Mouse (Mus musculus) cerebellum, adult 2 months (tissue): ENCODE measurements at regions not wholly inside any gene's neighbourhood (a gene's known extent, or its start where the extent isn't known, plus 50 kb on each side); places are given as distances from the start of the nearest gene placed in this dataset.

Source experiments
- DNase-seq, 2 experiments: peaks; one replicate each; pipeline ENCODE4 v3.0.0; 2021
- H3K27ac ChIP-seq: fragments of 200-500 bp; 2 replicates; pipeline ENCODE4 v1.5.1; 2012; ENCODE audit warnings: low read length, control low read depth, inconsistent platforms; ENCODE audit not compliant: insufficient read depth
- H3K27me3 ChIP-seq: fragments of 200-500 bp; 2 replicates; pipeline ENCODE4 v1.6.1; 2012; ENCODE audit warnings: inconsistent platforms, mild to moderate bottlenecking, low read length, moderate library complexity; ENCODE audit not compliant: control insufficient read depth, insufficient read depth
- H3K4me1 ChIP-seq: fragments of 200-500 bp; 2 replicates; pipeline ENCODE4 v1.6.1; 2011; ENCODE audit warnings: low read length; ENCODE audit not compliant: control insufficient read depth, insufficient read depth
- H3K4me3 ChIP-seq: fragments of 200-500 bp; replicated peaks from 2 replicates; pipeline ENCODE3; 2011; ENCODE audit warnings: mild to moderate bottlenecking, low read depth, low read length, control low read depth; ENCODE audit not compliant: insufficient read depth
- CTCF ChIP-seq: fragments of 200-500 bp; IDR thresholded peaks from 2 replicates; pipeline ENCODE4 v1.5.1; 2011; ENCODE audit warnings: low read depth, mild to moderate bottlenecking, control low read depth, low read length, moderate library complexity, borderline replicate concordance; ENCODE audit not compliant: insufficient read depth
- POLR2A ChIP-seq: fragments of 200-500 bp; IDR thresholded peaks from 2 replicates; pipeline ENCODE4 v1.6.1; 2011; ENCODE audit warnings: low read length, control low read depth, borderline replicate concordance; ENCODE audit not compliant: insufficient read depth
- WGBS: fragments of 180-500 bp; shearing (Covaris S2); methylation state at CpG from one replicate; pipeline ENCODE4 v1.1.7; 2018; 5-methylcytosine and 5-hydroxymethylcytosine counted together

DNA sequence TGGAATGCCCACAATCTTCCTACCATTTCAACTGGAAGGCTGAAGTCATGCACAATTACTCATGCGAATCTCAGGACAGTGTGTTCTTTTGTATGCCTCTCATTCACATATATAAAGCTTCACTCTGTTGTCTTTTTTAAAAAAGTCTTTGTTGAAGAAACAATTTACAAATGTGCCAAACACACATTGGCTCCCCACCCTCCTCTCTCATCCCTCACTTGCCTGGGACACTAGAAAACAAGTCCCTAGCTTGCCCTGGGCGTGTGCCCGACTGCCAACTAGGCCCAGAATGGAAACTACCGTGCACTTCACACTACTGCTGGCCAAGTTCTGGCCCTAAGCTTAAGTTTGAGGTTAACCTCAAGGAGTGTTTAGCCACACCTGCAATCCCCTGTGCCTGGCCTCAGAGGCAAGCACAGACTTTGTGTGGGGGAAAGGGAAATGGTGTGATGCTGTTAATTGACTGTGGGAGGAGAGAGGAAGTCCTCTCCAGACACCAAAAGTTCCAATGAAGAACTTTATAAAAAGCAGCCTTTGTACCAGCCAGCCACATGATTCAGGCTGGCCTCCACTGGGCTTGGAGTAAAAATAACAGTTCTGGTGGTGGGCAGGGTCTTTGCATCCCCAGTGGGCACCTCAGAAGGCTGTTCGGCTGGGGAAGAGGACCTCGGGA is 70.2 kb upstream of the Picalm start:
- DNase-seq: peak in 1 of 2 experiments; percentile 26
- TF ChIP-seq CTCF: no peak
- TF ChIP-seq POLR2A: no peak
- no peaks in the 10 kb centered on the region for H3K27me3 ChIP-seq
- peak overlapping the region; percentile 69; the same call in 1 of the 2 replicates for H3K27ac ChIP-seq
- no peaks in the 10 kb centered on the region for H3K4me1 ChIP-seq
- H3K4me3 ChIP-seq: no peak overlapping the region
- 52% methylated on average over 6 of the region's 6 CpGs for WGBS

DNA sequence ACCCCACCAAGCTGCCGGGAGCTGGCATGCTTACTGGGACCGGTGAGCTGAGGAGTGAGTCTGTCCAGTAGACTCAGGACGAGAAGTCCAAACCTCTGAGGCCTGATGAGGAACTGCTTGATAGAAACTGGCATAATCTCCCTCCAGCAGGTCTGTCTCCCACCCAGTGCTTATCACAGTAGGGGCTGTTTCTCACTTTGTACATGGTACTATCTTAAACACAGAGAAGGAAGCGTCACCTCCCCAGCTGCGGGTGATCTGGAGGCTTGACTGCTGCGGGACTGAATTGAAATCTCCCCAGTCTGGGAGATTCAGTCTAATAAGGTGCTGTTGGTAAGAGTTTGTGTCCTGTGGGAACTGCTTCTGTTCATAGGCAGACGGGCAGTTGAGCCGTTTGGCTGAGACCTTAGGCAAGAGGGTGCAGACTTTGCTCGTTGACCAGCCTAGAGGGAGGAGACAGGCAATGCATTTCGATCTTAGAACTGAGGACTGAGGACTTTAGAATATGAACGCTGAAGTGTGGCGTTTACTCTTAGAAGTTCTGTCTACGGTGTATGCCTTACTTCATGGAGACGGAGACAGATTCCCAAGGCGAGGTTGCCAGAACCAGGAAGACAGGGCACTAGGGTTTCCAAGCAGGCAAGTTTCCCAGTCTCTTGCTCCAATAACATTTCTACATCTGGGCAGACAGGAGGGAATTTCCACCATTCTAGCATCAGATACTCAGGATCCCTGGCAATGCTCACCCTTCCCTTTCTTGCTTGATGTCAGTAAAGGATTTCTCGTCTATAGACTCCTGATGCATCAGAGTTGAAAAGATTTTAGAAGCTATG is 69.5 kb upstream of the Picalm start:
- DNase-seq: no peak
- WGBS: 74% methylated on average over 16 of the region's 16 CpGs
- Histone ChIP-seq H3K27ac (peak overlapping the region; percentile 69; the same call in 1 of the 2 replicates), H3K4me1 (no peaks in the 10 kb centered on the region), H3K4me3 (no peak overlapping the region), H3K27me3 (no peaks in the 10 kb centered on the region)
- TF ChIP-seq POLR2A: no peak
- no peak for TF ChIP-seq CTCF

DNA sequence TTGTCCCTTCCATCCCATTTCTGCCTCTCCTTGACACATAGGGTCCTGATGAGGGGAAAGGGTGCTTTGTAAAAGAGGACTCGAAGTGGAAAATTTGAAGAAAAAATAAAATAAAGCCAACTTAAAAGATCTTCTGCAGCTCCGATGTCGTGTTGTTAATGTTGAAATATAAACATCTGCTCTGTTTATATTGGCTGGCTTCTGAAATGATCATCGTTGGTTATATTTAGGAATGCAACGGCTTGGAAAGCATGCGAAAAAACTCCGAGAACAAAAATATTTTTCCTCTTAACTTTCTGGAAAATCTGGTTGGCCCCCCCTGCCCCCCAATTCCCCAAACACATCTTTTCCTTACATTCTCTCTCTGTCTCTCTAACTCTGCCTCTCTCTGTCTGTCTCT is 68.3 kb upstream of the Picalm start:
- 75% methylated on average over 7 of the region's 7 CpGs for WGBS
- no peaks in the 10 kb centered on the region for H3K4me1 ChIP-seq
- DNase-seq: no peak
- TF ChIP-seq CTCF (no peak), POLR2A (no peak)
- H3K27ac ChIP-seq: no peak overlapping the region
- no peaks in the 10 kb centered on the region for H3K27me3 ChIP-seq
- no peak overlapping the region for H3K4me3 ChIP-seq

DNA sequence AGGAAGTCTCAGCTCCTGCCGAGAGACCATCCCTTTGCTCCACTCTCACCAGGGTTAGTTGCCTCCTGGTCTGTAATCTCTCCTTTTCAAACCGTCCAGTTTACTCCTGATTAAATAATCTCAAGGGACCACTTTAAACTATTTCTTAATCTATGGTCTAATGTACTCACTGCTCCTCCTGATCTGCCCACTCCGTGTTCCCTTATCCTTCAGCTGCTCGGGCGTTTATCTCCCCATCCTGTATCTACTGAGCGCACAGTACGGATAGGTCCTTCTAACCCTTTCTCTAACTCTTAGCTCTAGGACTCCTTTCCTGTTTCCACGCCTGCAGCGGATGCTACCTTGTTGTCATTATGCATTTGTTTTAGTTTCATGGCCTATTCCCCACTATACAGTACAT is 67.1 kb upstream of the Picalm start:
- no peaks in the 10 kb centered on the region for H3K27me3 ChIP-seq
- no peak overlapping the region for H3K4me3 ChIP-seq
- 91% methylated on average over 9 of the region's 9 CpGs for WGBS
- DNase-seq: no peak
- no peak for TF ChIP-seq CTCF
- no peak for TF ChIP-seq POLR2A
- H3K4me1 ChIP-seq: no peaks in the 10 kb centered on the region
- H3K27ac ChIP-seq: no peak overlapping the region

DNA sequence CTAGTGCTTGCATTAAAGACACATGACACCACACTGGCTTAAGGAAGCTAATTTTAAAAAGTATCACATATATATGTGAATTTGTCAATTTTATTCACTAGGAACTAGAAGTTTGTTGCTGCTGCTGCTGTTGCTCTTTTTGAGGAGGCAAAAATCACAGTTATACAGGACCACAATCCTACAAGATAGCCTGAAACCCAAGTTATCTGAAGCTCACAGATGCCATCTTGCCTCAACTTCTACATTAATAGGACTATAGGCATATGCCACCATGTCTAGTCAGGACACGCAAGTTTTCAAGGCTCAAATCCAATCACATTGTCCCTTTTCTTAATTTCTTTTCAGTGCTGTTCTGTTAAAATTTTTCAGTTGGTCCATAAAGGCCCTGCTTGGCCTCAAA is 65.8 kb upstream of the Picalm start:
- TF ChIP-seq POLR2A (no peak), CTCF (no peak)
- WGBS: 100% methylated on average over 1 of the region's 1 CpGs
- H3K27ac ChIP-seq: no peak overlapping the region
- no peaks in the 10 kb centered on the region for H3K4me1 ChIP-seq
- H3K27me3 ChIP-seq: no peaks in the 10 kb centered on the region
- no peak for DNase-seq
- no peak overlapping the region for H3K4me3 ChIP-seq

DNA sequence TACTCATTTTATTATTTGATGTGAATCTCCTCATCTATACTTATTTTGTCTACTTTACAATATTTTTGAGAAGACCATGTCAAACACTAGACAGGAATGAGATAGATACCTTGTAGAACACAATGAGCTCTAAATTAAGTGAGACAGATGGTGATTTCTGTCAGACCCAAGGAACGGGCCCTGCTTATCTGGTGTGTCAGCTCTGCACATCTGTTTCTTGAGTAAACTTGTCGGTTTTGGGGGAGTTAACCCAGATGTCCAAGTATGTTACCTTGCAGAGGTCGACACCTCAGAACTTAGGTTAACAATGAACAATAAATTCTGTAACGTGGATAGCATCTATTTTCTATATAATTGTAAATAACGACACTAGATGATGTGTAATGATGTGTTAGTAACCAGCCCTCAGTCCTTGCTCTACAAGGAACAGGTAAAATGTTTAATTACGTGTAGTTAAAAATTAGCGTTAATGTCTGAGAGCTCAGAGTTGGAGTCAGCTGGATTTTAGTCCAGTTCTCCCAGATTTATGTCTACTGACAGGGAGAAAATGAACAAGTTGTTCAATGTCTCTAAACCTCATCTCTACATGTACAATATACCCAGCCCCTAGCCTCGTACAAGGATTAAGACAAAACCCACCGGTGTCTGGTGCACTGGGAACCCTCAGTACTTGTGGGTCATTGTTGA is 64.6 kb upstream of the Picalm start:
- Histone ChIP-seq H3K27ac (no peak overlapping the region), H3K4me1 (no peaks in the 10 kb centered on the region), H3K4me3 (no peak overlapping the region), H3K27me3 (no peaks in the 10 kb centered on the region)
- 89% methylated on average over 9 of the region's 9 CpGs for WGBS
- TF ChIP-seq CTCF (no peak), POLR2A (no peak)
- DNase-seq: no peak

DNA sequence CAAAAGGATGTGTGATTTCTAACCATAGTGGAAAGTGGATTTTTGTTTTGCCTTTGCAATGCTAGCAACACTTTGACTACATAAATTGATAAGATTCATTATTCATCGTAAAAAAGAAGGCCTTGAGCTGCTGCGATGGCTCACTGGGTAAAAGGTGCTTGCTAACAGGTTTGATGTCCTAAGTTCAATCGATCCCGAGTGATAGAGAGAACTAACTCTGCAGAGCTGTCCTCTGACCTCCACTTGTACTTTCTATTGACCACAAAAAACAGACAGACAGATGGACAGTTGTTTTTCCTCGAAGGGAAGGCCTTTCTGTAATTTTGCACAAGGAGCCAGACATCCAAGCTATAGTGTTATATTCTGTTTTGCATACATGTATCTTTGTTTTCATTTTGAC is 63.7 kb upstream of the Picalm start:
- no peak for DNase-seq
- TF ChIP-seq CTCF: no peak
- TF ChIP-seq POLR2A: no peak
- WGBS: 87% methylated on average over 5 of the region's 5 CpGs

More for the DNA sequence above, 63.7 kb upstream of the Picalm start:
- Histone ChIP-seq H3K4me1 (no peaks in the 10 kb centered on the region), H3K27me3 (no peaks in the 10 kb centered on the region), H3K27ac (no peak overlapping the region), H3K4me3 (no peak overlapping the region)
